Mouse (Mus musculus) neural tube, postnatal 0 days (tissue): ENCODE data around the gene Errfi1. TPM values are rescaled to one million over a fixed set of nuclear protein-coding genes. Genes with fewer than 3 reads are reported as not detected.

ENCODE experiments used
- polyA plus RNA-seq: library from polyadenylated mRNA; unstranded; fragments of >200 nt; fragmentation: Nextera tagmentation; extraction: Ambion mirVana; gene quantifications from 2 replicates; pipeline ENCODE4 v1.2.1, GENCODE M21; 2015

Errfi1 gene
- polyA plus RNA-seq: 79.4 and 82.6 TPM in 2 replicates

DNA sequence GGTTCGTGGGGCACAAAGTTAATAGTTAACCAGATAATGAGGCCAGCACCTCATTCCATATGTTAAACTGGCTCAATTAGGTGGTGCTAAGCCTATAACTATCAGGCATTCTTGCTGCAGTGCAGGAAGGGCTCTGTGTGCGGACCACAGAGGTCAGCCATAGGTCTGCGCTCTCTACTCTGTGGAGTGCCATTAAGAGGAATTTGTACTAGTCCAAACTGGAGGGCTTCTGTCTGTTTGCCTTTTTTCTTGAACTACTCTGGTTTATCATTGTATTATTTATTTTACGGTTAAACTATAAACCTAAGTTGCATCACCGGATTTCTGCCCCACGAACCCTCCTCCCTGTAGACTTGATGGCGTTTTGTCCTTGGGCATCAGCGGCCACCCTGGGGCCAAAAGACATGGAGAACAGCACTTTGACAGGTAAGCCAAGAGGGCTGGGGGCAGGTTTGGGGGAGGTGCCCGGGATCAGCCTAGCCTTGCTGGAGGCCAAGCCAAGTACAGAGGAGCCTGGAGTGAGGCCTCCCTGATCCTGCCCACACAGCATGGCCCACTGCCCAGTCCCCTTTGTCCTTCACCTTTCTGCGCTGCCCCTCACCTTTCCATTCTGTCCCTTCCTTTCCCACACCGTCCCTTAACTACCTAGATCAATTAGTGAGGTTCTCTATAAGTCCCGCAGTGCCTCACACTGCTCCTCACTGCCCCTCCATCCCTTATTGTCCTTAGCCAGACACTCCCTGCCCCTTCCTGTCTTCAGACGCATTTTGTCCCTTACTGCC is at the start of gene Errfi1:
Errfi1 (plus strand) TSS at position 240 of the 782 bp plus-strand sequence.

DNA sequence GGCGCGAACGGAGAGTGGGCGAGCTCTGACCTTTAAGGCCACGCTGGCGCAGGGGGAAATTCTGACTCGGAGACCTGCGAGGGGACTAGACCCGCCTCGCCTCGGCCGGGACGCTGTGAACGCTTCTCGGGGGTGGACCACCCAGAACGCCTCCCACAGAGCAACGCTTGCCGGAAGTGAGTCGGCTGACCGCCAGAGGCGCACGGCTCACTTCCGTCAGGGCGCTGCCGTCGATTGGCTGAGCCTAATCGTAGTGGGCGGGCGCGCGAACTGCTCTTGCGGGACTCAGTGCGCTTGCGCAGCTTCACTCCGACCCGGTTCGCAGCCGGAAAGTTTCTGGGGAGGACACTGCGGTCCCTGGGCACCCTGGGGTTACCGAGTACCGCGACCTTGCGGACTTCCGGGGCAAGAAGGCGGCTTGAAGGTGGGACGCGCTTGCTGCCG is 60.6 kb downstream of the Errfi1 start, which contains the start of the genes Park7 and Tnfrsf9:
Park7 (minus strand) TSS at position 148 of the 444 bp plus-strand sequence.
Tnfrsf9 (plus strand) TSS at position 273 of the 444 bp plus-strand sequence.

Other genes with a start within 250 kb of the Errfi1 start
- gene Slc45a1, start 201.7 kb upstream of the Errfi1 start, polyA plus RNA-seq: 45.5 and 52.8 TPM in 2 replicates
- gene Park7, start 60.5 kb downstream of the Errfi1 start, polyA plus RNA-seq: 406 and 429 TPM in 2 replicates
- 0.41 and 0.48 TPM in 2 replicates for gene Tnfrsf9, start 60.6 kb downstream of the Errfi1 start, polyA plus RNA-seq
- 40.1 and 51.3 TPM in 2 replicates for gene Uts2, start 143.2 kb downstream of the Errfi1 start, polyA plus RNA-seq
- 4.4 and 4.7 TPM in 2 replicates for gene Per3, start 190.7 kb downstream of the Errfi1 start, polyA plus RNA-seq
- 46.7 and 50.3 TPM in 2 replicates for gene Vamp3, start 204.0 kb downstream of the Errfi1 start, polyA plus RNA-seq
- not detected in 2 replicates for gene Gm13090, start 235.7 kb downstream of the Errfi1 start, polyA plus RNA-seq